Mouse (Mus musculus) heart, embryonic 11.5 days (tissue): Measurements from ENCODE around the gene Trpv6. TPM values are rescaled to one million over a fixed set of nuclear protein-coding genes. Genes with fewer than 3 reads are reported as not detected.
A peak's percentile ranks its signal among the peaks of the same experiment; 100 is the strongest.

ENCODE experiments used
- ATAC-seq: fragments of 200-750 bp; cut with Nextera tagmentation; replicated peaks from 2 replicates; pipeline ENCODE4 v1.8.0; 2017; ENCODE audit warnings: moderate library complexity; ENCODE audit not compliant: insufficient number of reproducible peaks, low FRiP score, low TSS enrichment
- H3K27ac ChIP-seq: fragments of 300-500 bp; sonication (generic); 2 replicates; pipeline ENCODE4 v1.5.1; 2014; ENCODE audit warnings: mild to moderate bottlenecking, low read depth, low read length
- H3K27me3 ChIP-seq: fragments of 300-500 bp; sonication (generic); 2 replicates; pipeline ENCODE4 v1.6.1; 2014; ENCODE audit warnings: mild to moderate bottlenecking, low read length, mixed read lengths; ENCODE audit not compliant: control insufficient read depth, insufficient read depth
- H3K36me3 ChIP-seq: fragments of 300-500 bp; sonication (generic); 2 replicates; pipeline ENCODE4 v1.6.1; 2014; ENCODE audit warnings: mild to moderate bottlenecking, low read length, moderate library complexity, mixed read lengths; ENCODE audit not compliant: control insufficient read depth, insufficient read depth
- H3K4me1 ChIP-seq: fragments of 300-500 bp; sonication (generic); 2 replicates; pipeline ENCODE4 v1.6.1; 2014; ENCODE audit warnings: low read length; ENCODE audit not compliant: control insufficient read depth, insufficient read depth
- H3K4me2 ChIP-seq: fragments of 300-500 bp; sonication (generic); 2 replicates; pipeline ENCODE4 v1.6.1; 2014; ENCODE audit warnings: mild to moderate bottlenecking, moderate library complexity
- H3K4me3 ChIP-seq: fragments of 300-500 bp; sonication (generic); 2 replicates; pipeline ENCODE4 v1.5.1; 2014; ENCODE audit warnings: low read depth, low read length
- H3K9ac ChIP-seq: fragments of 300-500 bp; sonication (generic); 2 replicates; pipeline ENCODE4 v1.6.1; 2014; ENCODE audit warnings: mild to moderate bottlenecking, low read depth, low read length, moderate library complexity
- H3K9me3 ChIP-seq: fragments of 300-500 bp; sonication (generic); replicated peaks from 2 replicates; pipeline ENCODE4 v1.6.1; 2016; ENCODE audit warnings: low read length; ENCODE audit not compliant: control insufficient read depth
- whole genome bisulfite sequencing: fragments of 180-500 bp; shearing (Covaris S2); extraction: QIAGEN DNeasy Blood & Tissue Kit; methylation state at CpG from one replicate; pipeline ENCODE4 v1.1.7; 2014; ENCODE audit not compliant: insufficient replicate concordance; 5-methylcytosine and 5-hydroxymethylcytosine counted together
- polyA plus RNA-seq: library from polyadenylated mRNA; unstranded; fragments of >200 nt; fragmentation: Nextera tagmentation; extraction: Ambion mirVana; gene quantifications from 2 replicates; pipeline ENCODE4 v1.2.1, GENCODE M21; 2014

The Trpv6 gene
- polyA plus RNA-seq, 1 experiment from 2014 or later: not detected

GRCm38 (mm10) chr6:41606214-41606613 is 30.0 kb downstream of the Trpv6 start:
- Histone ChIP-seq H3K4me3 (peak overlapping the region; percentile 68), H3K4me1 (no peaks in the 10 kb centered on the region), H3K4me2 (peak overlapping the region; percentile 89), H3K36me3 (no peaks in the 10 kb centered on the region), H3K27me3 (peaks cover 12% of the 10 kb centered on the region), H3K9ac (peak overlapping the region; percentile 69), H3K9me3 (no peaks in the 10 kb centered on the region), H3K27ac (no peak overlapping the region)
- 12% methylated on average over 4 of the region's 4 CpGs for WGBS
- no peak for ATAC-seq

- no peak; the same call in 1 of the 2 replicates for ATAC-seq
Measured at GRCm38 (mm10) chr6:41605794-41606104, 30.5 kb downstream of the Trpv6 start.

GRCm38 (mm10) chr6:41605061-41605793 is 31.0 kb downstream of the Trpv6 start, which contains the start of gene Ephb6:
Gene Ephb6 (plus strand): TSS chr6:41605482.
- Histone ChIP-seq H3K4me1 (no peaks in the 10 kb centered on the region), H3K27ac (peak within 1 kb of the TSS; percentile 64; the same call in 1 of the 2 replicates), H3K4me3 (peak within 1 kb of the TSS; percentile 68), H3K27me3 (peaks cover 12% of the 10 kb centered on the region), H3K9me3 (no peaks in the 10 kb centered on the region), H3K9ac (peak within 1 kb of the TSS; percentile 69), H3K36me3 (no peaks in the 10 kb centered on the region), H3K4me2 (peak within 1 kb of the TSS; percentile 89)
- WGBS: under 1% methylated on average over 65 of the region's 68 CpGs
- ATAC-seq: peak; percentile 93

More at GRCm38 (mm10) chr6:41605794-41606104, 30.5 kb downstream of the Trpv6 start:
- Histone ChIP-seq H3K27me3 (peaks cover 12% of the 10 kb centered on the region), H3K4me3 (peak overlapping the region; percentile 68), H3K27ac (no peak overlapping the region), H3K36me3 (no peaks in the 10 kb centered on the region), H3K4me1 (no peaks in the 10 kb centered on the region), H3K9me3 (no peaks in the 10 kb centered on the region), H3K9ac (peak overlapping the region; percentile 69), H3K4me2 (peak overlapping the region; percentile 89)
- under 1% methylated on average over 7 of the region's 7 CpGs for WGBS

GRCm38 (mm10) chr6:41604401-41605050 is 31.7 kb downstream of the Trpv6 start:
- Histone ChIP-seq H3K27me3 (peaks cover 12% of the 10 kb centered on the region), H3K4me2 (peak overlapping the region; percentile 89), H3K9ac (peak overlapping the region; percentile 69), H3K4me1 (no peaks in the 10 kb centered on the region), H3K27ac (no peak overlapping the region), H3K9me3 (no peaks in the 10 kb centered on the region), H3K36me3 (no peaks in the 10 kb centered on the region), H3K4me3 (peak overlapping the region; percentile 68)
- peak; percentile 64; the same call in 1 of the 2 replicates for ATAC-seq
- under 1% methylated on average over 23 of the region's 23 CpGs for WGBS

DNA sequence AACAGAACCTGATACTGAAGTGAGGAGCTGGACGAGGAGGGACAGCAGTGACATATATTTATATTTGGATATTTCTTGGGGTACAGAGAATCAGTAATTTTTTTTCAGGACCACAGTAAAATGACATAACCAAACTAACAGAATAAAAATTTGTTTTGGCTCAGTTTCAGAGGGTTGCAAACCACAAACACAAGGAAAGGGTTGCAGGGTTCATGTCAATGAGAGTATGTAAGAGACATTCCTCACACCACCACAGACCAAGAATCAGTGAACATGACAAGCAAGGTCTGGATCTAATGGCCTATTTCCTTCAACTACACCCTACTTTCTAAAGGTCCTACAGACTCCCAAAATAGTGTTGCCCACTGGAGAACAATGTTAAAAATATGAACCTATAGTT is 54.0 kb downstream of the Trpv6 start:
- Histone ChIP-seq H3K27me3 (no peaks in the 10 kb centered on the region), H3K36me3 (no peaks in the 10 kb centered on the region), H3K4me1 (no peaks in the 10 kb centered on the region), H3K4me2 (no peak overlapping the region), H3K4me3 (no peak overlapping the region), H3K9ac (no peak overlapping the region), H3K27ac (no peak overlapping the region), H3K9me3 (no peaks in the 10 kb centered on the region)
- WGBS: 76% methylated on average over 1 of the region's 1 CpGs
- ATAC-seq: no peak

DNA sequence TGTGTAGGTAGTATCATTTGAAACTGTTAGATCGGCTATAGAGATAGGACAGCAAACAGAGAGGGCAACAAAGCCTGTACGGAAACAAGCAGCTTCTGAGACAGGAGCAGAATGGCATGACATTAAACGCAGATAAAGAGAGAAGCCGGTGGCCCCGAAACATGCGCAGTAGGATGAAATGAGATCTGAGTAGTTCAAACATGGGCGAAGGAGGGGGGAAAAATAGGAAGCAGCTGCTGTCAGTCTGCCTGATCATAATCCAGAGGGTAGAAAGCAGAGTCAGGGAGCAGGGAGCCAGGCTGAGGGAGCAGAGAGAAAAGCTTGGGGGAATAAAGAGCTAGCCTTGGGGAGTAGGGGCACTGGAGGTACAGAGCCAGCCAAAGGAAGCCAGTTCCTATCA is 54.9 kb downstream of the Trpv6 start:
- WGBS: 68% methylated on average over 7 of the region's 7 CpGs
- ATAC-seq: no peak

DNA sequence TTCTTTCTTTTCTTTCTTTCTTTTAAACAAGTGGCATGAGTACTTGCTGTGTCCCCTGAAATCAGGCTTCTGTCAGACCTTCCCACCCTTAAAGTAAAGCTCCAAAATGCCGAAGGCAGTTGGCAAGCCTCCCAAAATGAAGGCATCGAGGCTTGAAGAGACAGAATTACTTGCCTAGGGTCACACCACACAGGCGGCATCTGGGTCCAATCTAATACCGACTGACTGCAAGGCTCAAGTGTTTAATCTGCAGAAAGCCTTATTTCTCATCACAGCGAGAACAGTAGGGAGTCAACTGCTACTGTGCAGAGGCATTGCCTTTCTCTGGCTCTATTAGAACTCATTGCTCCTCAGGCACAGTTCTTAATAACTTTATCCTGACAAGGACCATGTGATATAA is 58.9 kb downstream of the Trpv6 start:
- WGBS: 63% methylated on average over 5 of the region's 5 CpGs
- Histone ChIP-seq H3K4me2 (no peak overlapping the region), H3K27me3 (no peaks in the 10 kb centered on the region), H3K36me3 (no peaks in the 10 kb centered on the region), H3K9me3 (no peaks in the 10 kb centered on the region), H3K27ac (no peak overlapping the region), H3K4me3 (no peak overlapping the region), H3K4me1 (no peaks in the 10 kb centered on the region), H3K9ac (no peak overlapping the region)
- ATAC-seq: no peak

More for the DNA sequence above, 54.9 kb downstream of the Trpv6 start:
- H3K9me3 ChIP-seq: no peaks in the 10 kb centered on the region
- no peak overlapping the region for H3K4me2 ChIP-seq
- H3K27me3 ChIP-seq: no peaks in the 10 kb centered on the region
- no peak overlapping the region for H3K4me3 ChIP-seq
- H3K4me1 ChIP-seq: no peaks in the 10 kb centered on the region
- H3K27ac ChIP-seq: no peak overlapping the region
- H3K9ac ChIP-seq: no peak overlapping the region
- no peaks in the 10 kb centered on the region for H3K36me3 ChIP-seq

- Histone ChIP-seq H3K4me2 (no peak overlapping the region), H3K4me3 (no peak overlapping the region), H3K27ac (no peak overlapping the region), H3K4me1 (no peaks in the 10 kb centered on the region), H3K36me3 (no peaks in the 10 kb centered on the region), H3K27me3 (no peaks in the 10 kb centered on the region), H3K9ac (no peak overlapping the region), H3K9me3 (no peaks in the 10 kb centered on the region)
- ATAC-seq: no peak
- 48% methylated on average over 5 of the region's 5 CpGs for WGBS
Measured at GRCm38 (mm10) chr6:41576526-41577097, 59.6 kb downstream of the Trpv6 start.
